Mouse (Mus musculus) sigmoid colon, adult 10 weeks (tissue): ENCODE data around the gene Olfr850. TPM values are rescaled to one million over a fixed set of nuclear protein-coding genes. Genes with fewer than 3 reads are reported as not detected.

ENCODE experiments used
- polyA plus RNA-seq: library from polyadenylated mRNA; stranded (reverse); fragments of 350-450 nt; fragmentation: Illumina TruSeq; extraction: RNeasy Lipid Tissue Mini Kit (QIAGEN cat#74804); gene quantifications from one replicate; pipeline ENCODE4 v1.2.3, GENCODE M21; 2014; ENCODE audit warnings: low read depth, low replicate concordance

Gene Olfr850
- polyA plus RNA-seq: not detected

DNA sequence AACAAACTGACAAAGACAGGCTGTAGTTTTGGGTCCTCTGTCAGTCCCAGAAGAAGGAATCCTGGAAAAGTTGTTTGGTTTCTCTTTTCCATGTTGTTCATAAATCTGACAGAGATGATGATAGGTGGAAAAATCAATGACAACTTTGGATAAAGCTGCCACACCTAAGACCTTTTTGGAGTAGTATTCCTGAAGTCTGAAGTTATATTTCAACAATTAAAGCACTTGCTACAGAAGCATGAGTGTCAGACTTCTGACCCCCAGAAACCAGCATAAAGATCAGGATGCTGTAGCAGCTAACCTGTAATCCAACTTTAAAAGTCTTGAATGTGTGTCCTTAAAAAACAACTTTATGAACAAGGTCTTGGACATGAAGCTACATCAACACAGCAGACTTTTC, at the start of gene Olfr850:
TSS of gene Olfr850 (minus strand) at position 101 of the 400 bp plus-strand sequence.

DNA sequence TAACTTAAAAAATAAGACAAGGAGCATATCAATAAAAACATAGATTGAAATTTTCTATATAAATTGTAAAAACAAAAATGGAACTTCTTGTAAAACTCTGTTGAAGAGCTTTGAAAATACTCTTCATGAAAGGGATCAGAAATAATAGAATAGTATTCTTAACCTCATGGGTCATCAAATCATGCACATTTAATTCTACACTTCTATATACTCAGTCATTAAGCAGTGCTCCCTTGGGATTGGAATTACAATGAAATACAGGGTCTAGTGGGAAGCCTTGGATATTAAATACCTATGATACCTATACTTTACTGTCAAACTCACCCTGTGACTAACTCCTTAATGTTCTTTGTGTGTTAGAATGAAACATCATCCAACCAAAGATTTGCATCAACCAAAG, 14.9 kb upstream of the Olfr850 start, which contains the start of gene Olfr851:
TSS of gene Olfr851 (plus strand) at position 301 of the 400 bp plus-strand sequence.

DNA sequence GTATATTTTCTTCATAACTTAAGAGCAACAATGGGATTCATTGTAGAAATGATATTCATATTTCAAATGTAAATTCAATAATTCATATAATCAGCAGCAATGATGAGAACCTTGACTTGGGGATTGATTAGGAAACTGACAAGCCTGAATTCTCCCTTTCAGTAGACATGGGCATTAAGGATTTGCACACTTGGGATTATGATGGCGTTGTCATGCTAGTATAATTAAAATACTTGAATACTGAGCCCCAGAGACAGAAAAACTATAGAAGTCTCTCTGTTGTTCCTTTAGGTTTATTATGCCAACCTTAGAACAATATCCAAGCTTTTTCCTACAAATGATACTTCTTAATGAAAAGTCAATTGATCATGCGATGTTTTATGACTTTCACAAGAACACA, 38.1 kb downstream of the Olfr850 start, which contains the start of gene Olfr849:
TSS of gene Olfr849 (plus strand) at position 301 of the 400 bp plus-strand sequence.

Other genes starting within 250 kb of the Olfr850 start
- not detected for gene Olfr843, start 226.3 kb downstream of the Olfr850 start, polyA plus RNA-seq
- not detected for gene Olfr844, start 161.9 kb downstream of the Olfr850 start, polyA plus RNA-seq
- gene Olfr845, start 141.8 kb downstream of the Olfr850 start, polyA plus RNA-seq: not detected
- not detected for gene Olfr846, start 114.2 kb downstream of the Olfr850 start, polyA plus RNA-seq
- not detected for gene Olfr847, start 99.6 kb downstream of the Olfr850 start, polyA plus RNA-seq
- gene Olfr849, start 38.0 kb downstream of the Olfr850 start, polyA plus RNA-seq: not detected
- not detected for gene Olfr851, start 15.0 kb upstream of the Olfr850 start, polyA plus RNA-seq
- gene Olfr853, start 62.8 kb upstream of the Olfr850 start, polyA plus RNA-seq: not detected
- not detected for gene Olfr854, start 89.1 kb upstream of the Olfr850 start, polyA plus RNA-seq
- not detected for gene Olfr855, start 104.4 kb upstream of the Olfr850 start, polyA plus RNA-seq
- gene Zfp317, start 143.9 kb upstream of the Olfr850 start, polyA plus RNA-seq: 48.5 TPM
- not detected for gene Olfr857, start 231.2 kb upstream of the Olfr850 start, polyA plus RNA-seq